Mouse (Mus musculus) MEL (cell line): ENCODE data around the gene Sgsm1. TPM values are rescaled to one million over a fixed set of nuclear protein-coding genes. Genes with fewer than 3 reads are reported as not detected.

ENCODE experiments used
- DNase-seq: peaks from one replicate; pipeline ENCODE4 v3.0.0; 2011; ENCODE audit warnings: low read depth, low spot score
- H3K27ac ChIP-seq: 2 replicates; pipeline ENCODE4 v1.5.1; 2012; ENCODE audit warnings: low read depth, mild to moderate bottlenecking, control low read depth, low read length, moderate library complexity; ENCODE audit not compliant: control insufficient read depth
- H3K27me3 ChIP-seq, 2 experiments: fragments of 150-350 bp in 1 of 2; sonication (generic) in 1 of 2; 2 replicates each; pipeline ENCODE4 v1.6.1; 2012; ENCODE audit warnings: low read length in 2 of 2, mild to moderate bottlenecking in 2 of 2, improper control_type of control experiment in 1 of 2, moderate library complexity in 1 of 2; ENCODE audit not compliant: insufficient read depth in 2 of 2, control insufficient read depth in 1 of 2
- H3K36me3 ChIP-seq, 2 experiments: 2 replicates each; pipeline ENCODE4 v1.6.1; 2012 to 2014; ENCODE audit warnings: low read length in 2 of 2, improper control_type of control experiment in 1 of 2, inconsistent platforms in 1 of 2, mild to moderate bottlenecking in 1 of 2; ENCODE audit not compliant: insufficient read depth in 2 of 2, control insufficient read depth in 1 of 2
- H3K4me1 ChIP-seq, 2 experiments: fragments of 150-350 bp in 1 of 2; sonication (generic) in 1 of 2; 2 replicates each; pipeline ENCODE4 v1.6.1; 2012; ENCODE audit warnings: low read length in 2 of 2, improper control_type of control experiment in 1 of 2, mild to moderate bottlenecking in 1 of 2; ENCODE audit not compliant: insufficient read depth in 2 of 2, control insufficient read depth in 1 of 2
- H3K4me3 ChIP-seq, 2 experiments: fragments of 150-350 bp in 1 of 2; sonication (generic) in 1 of 2; 2 replicates each; pipeline ENCODE4 v1.5.1; 2012; ENCODE audit warnings: low read depth in 2 of 2, low read length in 2 of 2, mild to moderate bottlenecking in 2 of 2, moderate library complexity in 2 of 2, control low read depth in 1 of 2, improper control_type of control experiment in 1 of 2; ENCODE audit not compliant: control insufficient read depth in 1 of 2, insufficient read depth in 1 of 2
- H3K79me2 ChIP-seq: 2 replicates; pipeline ENCODE4 v1.6.1; 2012; ENCODE audit warnings: mild to moderate bottlenecking, low read length, moderate library complexity; ENCODE audit not compliant: control insufficient read depth, poor library complexity, insufficient read depth
- H3K9ac ChIP-seq: 2 replicates; pipeline ENCODE4 v1.6.1; 2012; ENCODE audit warnings: low read depth, mild to moderate bottlenecking, control low read depth, low read length, moderate library complexity; ENCODE audit not compliant: control insufficient read depth, poor library complexity, severe bottlenecking
- H3K9me3 ChIP-seq: fragments of 150-350 bp; sonication (generic); replicated peaks from 2 replicates; pipeline ENCODE4 v1.6.1; 2012; ENCODE audit warnings: mild to moderate bottlenecking, low read length, improper control_type of control experiment, moderate library complexity; ENCODE audit not compliant: insufficient read depth
- BHLHE40 ChIP-seq: IDR thresholded peaks from 2 replicates; pipeline ENCODE4 v1.6.1; 2012; ENCODE audit warnings: low read depth, mild to moderate bottlenecking, inconsistent platforms, low read length, improper control_type of control experiment, borderline replicate concordance
- CHD1 ChIP-seq: IDR thresholded peaks from 2 replicates; pipeline ENCODE4 v1.6.1; 2012; ENCODE audit warnings: low read depth, mild to moderate bottlenecking, inconsistent platforms, low read length, improper control_type of control experiment
- CHD2 ChIP-seq: IDR thresholded peaks from 2 replicates; pipeline ENCODE4 v1.6.1; 2011; ENCODE audit warnings: low read length, improper control_type of control experiment
- E2F4 ChIP-seq: IDR thresholded peaks from 2 replicates; pipeline ENCODE4 v1.6.1; 2011; ENCODE audit warnings: low read depth, low read length, improper control_type of control experiment, borderline replicate concordance
- ELF1 ChIP-seq: IDR thresholded peaks from 2 replicates; pipeline ENCODE4 v1.6.1; 2014; ENCODE audit warnings: low read depth, mild to moderate bottlenecking, inconsistent platforms, low read length, improper control_type of control experiment, moderate library complexity
- ETS1 ChIP-seq: IDR thresholded peaks from 2 replicates; pipeline ENCODE4 v1.6.1; 2012; ENCODE audit warnings: low read depth, mild to moderate bottlenecking, inconsistent platforms, low read length, improper control_type of control experiment, moderate library complexity
- GABPA ChIP-seq: IDR thresholded peaks from 2 replicates; pipeline ENCODE4 v1.6.1; 2012; ENCODE audit warnings: low read depth, mild to moderate bottlenecking, inconsistent platforms, low read length, improper control_type of control experiment, moderate library complexity
- HCFC1 ChIP-seq: IDR thresholded peaks from 2 replicates; pipeline ENCODE4 v1.6.1; 2012; ENCODE audit warnings: low read depth, mild to moderate bottlenecking, inconsistent platforms, low read length, improper control_type of control experiment, moderate library complexity
- JUND ChIP-seq: IDR thresholded peaks from 2 replicates; pipeline ENCODE4 v1.6.1; 2011; ENCODE audit warnings: low read depth, mild to moderate bottlenecking, improper control_type of control experiment, low read length
- KAT2A ChIP-seq: conservative IDR thresholded peaks from 2 replicates; pipeline ENCODE4 v1.6.1; 2012; ENCODE audit warnings: low read depth, low read length, improper control_type of control experiment, inconsistent platforms
- MAFK ChIP-seq: IDR thresholded peaks from 2 replicates; pipeline ENCODE4 v1.6.1; 2011; ENCODE audit warnings: low read depth, mild to moderate bottlenecking, low read length, improper control_type of control experiment, borderline replicate concordance
- MXI1 ChIP-seq: IDR thresholded peaks from 2 replicates; pipeline ENCODE4 v1.6.1; 2011; ENCODE audit warnings: mild to moderate bottlenecking, low read depth, low read length, improper control_type of control experiment
- MYC ChIP-seq: IDR thresholded peaks from 2 replicates; pipeline ENCODE4 v1.6.1; 2011; ENCODE audit warnings: low read depth, mild to moderate bottlenecking, low read length, improper control_type of control experiment, moderate library complexity
- NELFE ChIP-seq: IDR thresholded peaks from 2 replicates; pipeline ENCODE4 v1.6.1; 2011; ENCODE audit warnings: low read depth, low read length, improper control_type of control experiment
- NRF1 ChIP-seq: IDR thresholded peaks from 2 replicates; pipeline ENCODE4 v1.6.1; 2014; ENCODE audit warnings: low read depth, mild to moderate bottlenecking, inconsistent platforms, low read length, improper control_type of control experiment, moderate library complexity; ENCODE audit not compliant: poor library complexity, insufficient read depth, severe bottlenecking
- POLR2A ChIP-seq, 2 experiments: IDR thresholded peaks; 2 replicates each; pipeline ENCODE4 v1.6.1; 2011 to 2012; ENCODE audit warnings: low read length in 2 of 2, mild to moderate bottlenecking in 2 of 2, control low read depth in 1 of 2, improper control_type of control experiment in 1 of 2, low read depth in 1 of 2, moderate library complexity in 1 of 2; ENCODE audit not compliant: control insufficient read depth in 1 of 2, insufficient read depth in 1 of 2, poor library complexity in 1 of 2
- POLR2AphosphoS2 ChIP-seq: IDR thresholded peaks from 2 replicates; pipeline ENCODE4 v1.6.1; 2011; ENCODE audit warnings: low read length, improper control_type of control experiment
- RCOR1 ChIP-seq: IDR thresholded peaks from 2 replicates; pipeline ENCODE4 v1.6.1; 2012; ENCODE audit warnings: low read depth, mild to moderate bottlenecking, inconsistent platforms, low read length, improper control_type of control experiment
- SIN3A ChIP-seq: IDR thresholded peaks from 2 replicates; pipeline ENCODE4 v1.6.1; 2012; ENCODE audit warnings: low read length, improper control_type of control experiment, inconsistent platforms
- TAL1 ChIP-seq: IDR thresholded peaks from 2 replicates; pipeline ENCODE4 v1.6.1; 2012; ENCODE audit warnings: mild to moderate bottlenecking, inconsistent platforms, low read length, moderate library complexity, mixed read lengths
- UBTF ChIP-seq: IDR thresholded peaks from 2 replicates; pipeline ENCODE4 v1.6.1; 2012; ENCODE audit warnings: low read depth, mild to moderate bottlenecking, inconsistent platforms, low read length, improper control_type of control experiment, moderate library complexity, borderline replicate concordance; ENCODE audit not compliant: insufficient read depth
- ZKSCAN1 ChIP-seq: IDR thresholded peaks from 2 replicates; pipeline ENCODE4 v1.6.1; 2012; ENCODE audit warnings: low read depth, mild to moderate bottlenecking, inconsistent platforms, low read length, improper control_type of control experiment, moderate library complexity
- polyA plus RNA-seq, 2 experiments: library from polyadenylated mRNA; stranded (reverse) in 1 of 2; unstranded in 1 of 2; fragments of >175 nt in 1 of 2; fragments of >200 nt in 1 of 2; gene quantifications; 2 replicates each; pipeline versions ENCODE4 v1.2.1 to v1.2.4; 2012; ENCODE audit warnings: low replicate concordance in 2 of 2, low read depth in 1 of 2; ENCODE audit not compliant: insufficient read length in 2 of 2, insufficient read depth in 1 of 2, missing spikeins in 1 of 2
- total RNA-seq: library from RNA; depleted of rRNA; stranded (reverse); fragments of 300-350 nt; gene quantifications from 2 replicates; pipeline ENCODE4 v1.2.3, GENCODE M21; 2012

Gene Sgsm1
- total and polyA plus RNA-seq, 3 experiments: not detected

- Histone ChIP-seq H3K27me3 (no peaks in the 10 kb centered on the region), H3K9ac (no peak overlapping the region), H3K9me3 (no peaks in the 10 kb centered on the region)
These were observed 34.2 kb upstream of the Sgsm1 start for GRCm38 (mm10) chr5:113344635-113345386.

DNA sequence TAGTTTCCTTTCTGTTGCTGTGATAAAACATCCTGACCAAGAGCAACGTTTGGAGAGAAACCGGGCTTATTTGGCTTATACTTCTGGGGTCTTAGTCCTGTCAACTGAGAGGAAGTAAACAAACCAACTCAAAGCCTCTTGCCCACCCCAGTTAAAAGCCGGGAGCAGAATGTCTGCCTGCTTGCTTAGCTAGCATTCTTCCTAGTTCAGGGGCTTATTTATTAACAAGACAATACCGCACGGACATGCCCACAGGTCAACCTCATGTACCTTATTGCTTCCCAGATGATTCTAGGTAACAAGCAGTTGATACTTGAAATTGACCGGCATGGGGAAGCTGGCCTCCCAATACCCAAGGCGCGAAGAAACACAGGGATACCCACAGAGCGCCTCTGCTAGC is 25.7 kb upstream of the Sgsm1 start:
- no peaks in the 10 kb centered on the region for H3K36me3 ChIP-seq
- no peak overlapping the region for H3K4me3 ChIP-seq
- no peaks in the 10 kb centered on the region for H3K27me3 ChIP-seq
- no peak for TF ChIP-seq POLR2AphosphoS2
- no peak for TF ChIP-seq SIN3A
- TF ChIP-seq GABPA: no peak
- no peak for TF ChIP-seq CHD2
- TF ChIP-seq KAT2A: no peak
- no peak for TF ChIP-seq TAL1
- no peak for TF ChIP-seq NELFE
- TF ChIP-seq JUND: no peak
- no peak for TF ChIP-seq MXI1
- no peak for TF ChIP-seq NRF1
- H3K27ac ChIP-seq: no peak overlapping the region
- no peak overlapping the region for H3K9ac ChIP-seq
- no peaks in the 10 kb centered on the region for H3K79me2 ChIP-seq
- H3K9me3 ChIP-seq: no peaks in the 10 kb centered on the region
- no peaks in the 10 kb centered on the region for H3K4me1 ChIP-seq
- DNase-seq: no peak

More at GRCm38 (mm10) chr5:113344635-113345386, 34.2 kb upstream of the Sgsm1 start:
- H3K27ac ChIP-seq: no peak overlapping the region
- no peaks in the 10 kb centered on the region for H3K79me2 ChIP-seq
- H3K4me3 ChIP-seq: no peak overlapping the region
- TF ChIP-seq E2F4 (no peak), MXI1 (no peak), ELF1 (no peak), JUND (no peak), POLR2AphosphoS2 (no peak), MAFK (no peak), GABPA (no peak), CHD2 (no peak)
- H3K4me1 ChIP-seq: no peaks in the 10 kb centered on the region
- no peaks in the 10 kb centered on the region for H3K36me3 ChIP-seq
- DNase-seq: no peak

GRCm38 (mm10) chr5:113335732-113336131 is 25.1 kb upstream of the Sgsm1 start:
- H3K9me3 ChIP-seq: no peaks in the 10 kb centered on the region
- no peak overlapping the region for H3K9ac ChIP-seq
- H3K79me2 ChIP-seq: no peaks in the 10 kb centered on the region
- TF ChIP-seq CHD1 (no peak), KAT2A (no peak), UBTF (no peak), HCFC1 (no peak), RCOR1 (no peak), BHLHE40 (no peak), ZKSCAN1 (no peak), ETS1 (no peak), CHD2 (no peak), POLR2A (IDR thresholded peaks at IDR 0.05; ENCODE audit: control insufficient read depth in 1 of 2, insufficient read depth in 1 of 2, low read depth in 1 of 2, low read length in 2 of 2, poor library complexity in 1 of 2) (no peak), MYC (no peak)
- H3K27me3 ChIP-seq: no peaks in the 10 kb centered on the region
- no peak for DNase-seq
- no peak overlapping the region for H3K27ac ChIP-seq
- no peaks in the 10 kb centered on the region for H3K4me1 ChIP-seq
- no peaks in the 10 kb centered on the region for H3K36me3 ChIP-seq
- no peak overlapping the region for H3K4me3 ChIP-seq
